Mouse (Mus musculus) large intestine, adult 2 months (tissue): ENCODE measurements around the gene Cops7a. TPM values are rescaled to one million over a fixed set of nuclear protein-coding genes. Genes with fewer than 3 reads are reported as not detected.

Experiments used
- DNase-seq: peaks from one replicate; pipeline ENCODE4 v3.0.0-alpha.2; 2012; ENCODE audit warnings: low read depth, low spot score
- WGBS: fragments of 180-500 bp; shearing (Covaris S2); methylation state at CpG from one replicate; pipeline ENCODE4 v1.1.7; 2018; 5-methylcytosine and 5-hydroxymethylcytosine counted together
- polyA plus RNA-seq: library from polyadenylated mRNA; depleted of rRNA; stranded (reverse); fragments of >200 nt; gene quantifications from 2 replicates; pipeline ENCODE4 v1.2.3, GENCODE M21; 2012; rRNA removed

Gene Cops7a
- 149 and 151 TPM in 2 replicates for polyA plus RNA-seq

GRCm38 (mm10) chr6:124965088-124965719 is at the start of gene Cops7a:
TSS of gene Cops7a (minus strand) at chr6:124965538.
- DNase-seq: peak; percentile 82
- under 1% methylated on average over 68 of the region's 68 CpGs for WGBS

- WGBS: under 1% methylated on average over 73 of the region's 78 CpGs
- DNase-seq: no peak
These were observed 44.1 kb upstream of the Cops7a start for GRCm38 (mm10) chr6:125009181-125010073.

- WGBS: 0% methylated on average over 3 of the region's 3 CpGs
- no peak for DNase-seq
These were observed 43.6 kb upstream of the Cops7a start, which contains the start of gene Zfp384 for GRCm38 (mm10) chr6:125009129-125009180. TSS of gene Zfp384 (plus strand) at chr6:125009145.

- 2% methylated on average over 33 of the region's 34 CpGs for WGBS
- peak; percentile 93 for DNase-seq
These were observed 43.3 kb upstream of the Cops7a start for GRCm38 (mm10) chr6:125008586-125009128.

- DNase-seq: no peak
- 44% methylated on average over 13 of the region's 13 CpGs for WGBS
These were observed 42.7 kb upstream of the Cops7a start for GRCm38 (mm10) chr6:125008060-125008459.

GRCm38 (mm10) chr6:125005086-125005485 is 39.7 kb upstream of the Cops7a start:
- DNase-seq: no peak

GRCm38 (mm10) chr6:125003706-125004105 is 38.4 kb upstream of the Cops7a start:
- 14% methylated on average over 3 of the region's 3 CpGs for WGBS
- no peak for DNase-seq

More at GRCm38 (mm10) chr6:125005086-125005485, 39.7 kb upstream of the Cops7a start:
- WGBS: 45% methylated on average over 3 of the region's 3 CpGs

- no peak for DNase-seq
- 31% methylated on average over 10 of the region's 10 CpGs for WGBS
These were observed 34.2 kb upstream of the Cops7a start for GRCm38 (mm10) chr6:124999546-124999945.

- 38% methylated on average over 14 of the region's 14 CpGs for WGBS
- no peak for DNase-seq
These were observed 33.8 kb upstream of the Cops7a start for GRCm38 (mm10) chr6:124999091-124999490.

- no peak for DNase-seq
- 11% methylated on average over 8 of the region's 8 CpGs for WGBS
These were observed 32.7 kb upstream of the Cops7a start for GRCm38 (mm10) chr6:124998066-124998465.

- 1% methylated on average over 73 of the region's 78 CpGs for WGBS
- DNase-seq: no peak
These were observed 31.5 kb upstream of the Cops7a start, which contains the start of gene Pianp for GRCm38 (mm10) chr6:124996551-124997501. TSS of gene Pianp (plus strand) at chr6:124996694.

GRCm38 (mm10) chr6:124995831-124996403 is 30.6 kb upstream of the Cops7a start:
- DNase-seq: no peak
- 65% methylated on average over 8 of the region's 8 CpGs for WGBS

GRCm38 (mm10) chr6:124995246-124995645 is 29.9 kb upstream of the Cops7a start:
- WGBS: 67% methylated on average over 7 of the region's 7 CpGs
- no peak for DNase-seq

GRCm38 (mm10) chr6:124993876-124994275 is 28.5 kb upstream of the Cops7a start:
- 22% methylated on average over 11 of the region's 11 CpGs for WGBS
- DNase-seq: no peak

- DNase-seq: peak; percentile 87
- WGBS: 34% methylated on average over 9 of the region's 9 CpGs
These were observed 28.0 kb upstream of the Cops7a start for GRCm38 (mm10) chr6:124993365-124993764.

GRCm38 (mm10) chr6:124992241-124992640 is 26.9 kb upstream of the Cops7a start:
- DNase-seq: no peak
- WGBS: 71% methylated on average over 4 of the region's 4 CpGs

- 44% methylated on average over 4 of the region's 4 CpGs for WGBS
- DNase-seq: no peak
These were observed 2.4 kb upstream of the Cops7a start for GRCm38 (mm10) chr6:124967766-124968165.

- 94% methylated on average over 7 of the region's 7 CpGs for WGBS
- DNase-seq: no peak
These were observed 1.3 kb upstream of the Cops7a start for GRCm38 (mm10) chr6:124966466-124967118.

- 6% methylated on average over 15 of the region's 15 CpGs for WGBS
- no peak for DNase-seq
These were observed 409 bp upstream of the Cops7a start for GRCm38 (mm10) chr6:124965747-124966146.
